Mouse (Mus musculus) v-Abl transformed pro-B cells (cell line): ENCODE results near the gene Pa2g4.

Experiments
- in situ Hi-C, 2 experiments: fragments of 400-800 bp; cut with MboI; formaldehyde crosslinking; loops; one replicate each; pipeline ENCODE4 v1.15.1; 2025; ENCODE audit not compliant: unreplicated experiment in 2 of 2

Pa2g4 gene

GRCm38 (mm10) chr10:128510301-128510700 lies 55.5 kb downstream of the Pa2g4 start:
- in situ Hi-C loops: no loop called here

GRCm38 (mm10) chr10:128509831-128510230 lies 56.0 kb downstream of the Pa2g4 start:
- in situ Hi-C loops: no loop called here

- in situ Hi-C loops: no loop called here
These were observed 56.6 kb downstream of the Pa2g4 start for GRCm38 (mm10) chr10:128509203-128509602.

DNA sequence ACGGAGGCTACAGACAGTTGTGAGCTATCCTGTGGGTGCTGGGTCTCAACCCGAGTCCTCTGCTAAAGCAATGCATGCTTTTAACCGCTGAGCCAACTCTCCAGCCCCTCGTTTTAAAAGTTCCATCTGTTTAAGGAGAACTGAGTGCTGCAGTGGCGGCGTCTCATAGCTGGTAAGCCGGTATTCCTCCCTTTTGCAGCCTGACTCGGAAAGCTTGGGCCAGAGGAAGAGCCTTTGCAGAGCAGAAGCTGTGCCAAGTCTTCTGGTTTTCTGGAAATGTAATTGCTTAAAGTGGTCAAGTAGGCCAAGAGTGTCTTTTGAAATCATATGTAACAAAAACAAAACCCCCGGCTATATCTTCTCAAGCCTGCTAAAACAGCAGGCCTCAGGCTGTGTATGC lies 57.5 kb downstream of the Pa2g4 start:
- in situ Hi-C loops: no loop called here
